Mouse (Mus musculus) hematopoietic stem cell, adult 5-6 weeks (primary cell): Measurements from ENCODE around the gene S100a14. TPM values are rescaled to one million over a fixed set of nuclear protein-coding genes. Genes with fewer than 3 reads are reported as not detected.

ENCODE experiments used
- ATAC-seq, 2 experiments: fragments of 125-278 bp in 1 of 2; replicated peaks in 1 of 2; 2 replicates each; pipeline ENCODE4 v1.8.0; 2016 to 2017; ENCODE audit warnings: inconsistent platforms in 2 of 2, mild to moderate bottlenecking in 2 of 2, moderate number of reproducible peaks in 2 of 2, low read depth in 1 of 2, moderate TSS enrichment in 1 of 2; ENCODE audit not compliant: low FRiP score in 2 of 2, poor library complexity in 2 of 2, severe bottlenecking in 2 of 2, insufficient read depth in 1 of 2, low TSS enrichment in 1 of 2
- total RNA-seq: library from RNA; stranded (forward); fragments of 172-1452, 232-1000 nt; gene quantifications from 2 replicates; pipeline ENCODE4 v1.2.3, GENCODE M21; 2017

The S100a14 gene
- not detected in 2 replicates for total RNA-seq

DNA sequence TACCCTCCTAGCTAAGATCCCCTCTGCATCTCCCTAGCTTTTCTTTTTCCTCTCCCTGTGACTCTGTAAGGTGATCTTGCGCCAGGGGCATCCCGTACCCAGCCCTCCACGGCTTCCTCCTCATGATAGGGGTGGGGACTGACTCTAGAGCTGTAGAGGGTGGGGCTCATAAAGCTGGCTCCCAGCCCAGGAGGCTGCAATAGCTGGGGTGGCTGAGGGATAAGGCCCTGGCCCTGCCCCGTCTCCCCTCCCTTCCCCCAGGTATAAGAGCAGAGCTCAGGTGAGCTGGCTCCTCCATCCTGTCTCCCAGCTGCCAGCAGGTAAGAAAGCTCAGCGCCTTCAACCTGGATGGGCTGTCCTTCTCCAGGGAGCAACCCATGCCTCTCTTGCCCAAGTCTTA lies at the start of gene S100a14:
S100a14 (plus strand) TSS at position 277 of the 400 bp plus-strand sequence.
- ATAC-seq, result 0 out of 4 replicates have a peak, but pooled peaks of 1 of the 2 experiments have one; percentile 17

DNA sequence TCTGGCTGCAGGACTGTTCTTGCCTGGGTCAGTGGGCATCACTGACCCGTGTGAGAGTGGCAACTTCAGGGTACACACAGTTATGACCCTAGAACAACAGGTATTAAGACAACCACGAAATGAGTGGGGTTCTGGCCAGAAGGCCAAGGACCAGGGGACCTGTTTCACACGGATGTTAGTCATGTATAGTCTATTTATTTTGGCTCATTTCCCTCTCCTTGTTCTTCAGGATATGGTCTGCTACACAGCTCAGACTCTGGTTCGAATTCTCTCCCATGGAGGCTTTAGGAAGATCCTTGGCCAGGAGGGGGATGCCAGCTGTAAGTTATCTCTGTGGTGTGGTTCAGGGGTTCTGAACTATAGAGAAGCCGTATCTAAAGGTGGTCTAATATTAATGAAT lies 39.7 kb upstream of the S100a14 start:
- no peak for ATAC-seq

DNA sequence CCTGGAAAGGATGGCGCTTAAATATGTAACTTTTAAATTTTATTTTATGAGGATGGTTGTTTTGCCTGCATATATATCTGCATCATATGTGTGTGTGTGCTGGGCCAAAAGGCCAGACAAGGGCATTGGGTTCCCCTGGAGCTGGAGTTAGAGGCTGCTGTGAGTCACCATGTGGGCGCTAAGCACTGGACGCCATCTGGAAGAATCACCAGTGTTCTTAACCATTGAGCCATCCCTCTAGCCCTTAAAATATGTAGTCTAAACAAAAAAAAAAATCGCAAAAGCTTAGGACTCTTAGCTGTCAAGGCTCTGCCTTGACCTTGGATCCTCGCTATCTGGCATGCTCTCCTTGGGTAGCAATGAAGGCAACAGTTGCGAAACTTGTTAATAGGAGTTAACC lies 38.1 kb upstream of the S100a14 start:
- no peak for ATAC-seq

- ATAC-seq, result peak; percentile 98 to 99
Observed at GRCm38 (mm10) chr3:90490696-90491256, 35.9 kb upstream of the S100a14 start, which contains the start of gene Snapin. Snapin (minus strand) TSS chr3:90491033.

GRCm38 (mm10) chr3:90491350-90491749 lies 35.3 kb upstream of the S100a14 start:
- no peak for ATAC-seq

DNA sequence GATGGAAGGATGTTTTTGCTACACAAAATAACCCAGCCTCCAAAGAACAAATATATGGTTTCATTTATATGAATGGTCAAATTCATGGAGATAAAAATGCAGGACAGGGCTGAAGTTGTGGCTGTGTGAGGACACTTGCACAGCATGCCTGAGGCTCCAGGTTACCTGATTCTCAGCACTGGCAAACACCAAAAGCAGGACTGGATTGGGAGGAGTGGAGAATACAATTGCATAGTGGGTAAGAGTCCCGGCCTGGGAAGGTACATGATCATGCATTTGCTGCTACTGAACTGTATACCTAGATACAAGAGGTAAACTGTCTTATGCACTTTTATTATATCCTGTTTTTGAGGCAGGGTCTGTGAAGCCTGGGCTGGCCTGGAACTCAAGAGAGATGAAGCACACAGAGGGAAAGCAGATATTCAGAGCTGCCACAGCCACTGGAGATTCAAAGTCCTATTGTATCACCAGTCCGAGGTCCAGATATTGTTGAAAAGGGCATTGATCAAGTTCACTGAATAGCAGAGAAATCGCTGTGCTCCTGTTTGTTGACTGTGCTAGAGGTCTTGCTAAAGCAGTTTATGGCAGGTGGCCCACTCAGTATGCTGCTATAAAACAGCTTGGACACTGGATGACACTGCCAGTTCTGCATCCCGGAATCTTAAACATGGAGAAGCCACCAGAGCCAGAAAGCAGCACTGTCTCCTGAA lies 32.7 kb upstream of the S100a14 start:
- ATAC-seq, result no peak

GRCm38 (mm10) chr3:90495850-90496525 lies 30.7 kb upstream of the S100a14 start:
- no peak for ATAC-seq

- no peak for ATAC-seq
Observed at GRCm38 (mm10) chr3:90497597-90497996, 29.1 kb upstream of the S100a14 start.

DNA sequence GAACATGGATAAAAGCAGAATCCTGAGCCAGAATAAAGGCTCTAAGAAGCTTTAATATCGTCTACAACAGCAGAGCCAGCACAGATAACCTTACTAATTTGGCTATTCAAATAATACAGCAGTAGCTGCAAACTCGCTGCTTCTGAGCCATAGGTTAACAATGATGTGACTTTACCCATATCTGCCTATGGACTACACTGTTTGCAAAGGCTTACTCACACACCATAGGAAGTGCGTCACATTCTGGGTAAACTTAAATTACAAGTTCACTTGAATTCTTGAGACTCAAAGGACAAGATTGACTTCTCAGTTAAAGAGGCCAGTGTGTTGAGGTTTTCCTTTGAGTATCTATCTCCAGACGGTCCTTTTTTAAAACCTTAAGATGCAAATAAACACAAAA lies 23.2 kb upstream of the S100a14 start:
- ATAC-seq, result no peak

DNA sequence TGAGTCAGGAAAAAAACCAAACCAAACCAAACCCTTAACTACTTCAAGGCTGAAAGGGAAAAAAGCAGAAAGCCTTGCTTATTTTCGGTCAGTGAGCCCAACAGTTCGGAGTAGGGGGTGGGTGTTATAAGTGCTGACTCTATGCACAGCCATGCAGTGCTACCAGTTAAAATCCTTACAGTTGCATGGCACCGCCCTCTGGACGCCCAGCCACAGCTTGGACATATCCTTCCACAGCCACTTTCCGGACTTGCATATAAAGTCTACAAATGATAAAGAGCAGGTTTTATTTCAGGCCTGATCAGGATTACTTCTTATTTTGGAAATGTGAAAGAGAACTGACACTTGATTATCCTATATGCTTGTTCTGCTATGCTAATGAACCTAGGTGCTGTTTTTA lies 21.4 kb upstream of the S100a14 start:
- no peak for ATAC-seq

GRCm38 (mm10) chr3:90506362-90506761 lies 20.3 kb upstream of the S100a14 start:
- ATAC-seq, result no peak

GRCm38 (mm10) chr3:90508287-90508949 lies 18.2 kb upstream of the S100a14 start:
- ATAC-seq, result no peak

- ATAC-seq, result peak; percentile 77 to 82
Observed at GRCm38 (mm10) chr3:90508950-90509746, 17.5 kb upstream of the S100a14 start, which contains the start of gene Chtop. Chtop (minus strand) TSS chr3:90509498.

GRCm38 (mm10) chr3:90509747-90510123 lies 16.9 kb upstream of the S100a14 start:
- peak in 1 of 2 experiments; percentile 7; a peak in 1 of 4 replicates for ATAC-seq

DNA sequence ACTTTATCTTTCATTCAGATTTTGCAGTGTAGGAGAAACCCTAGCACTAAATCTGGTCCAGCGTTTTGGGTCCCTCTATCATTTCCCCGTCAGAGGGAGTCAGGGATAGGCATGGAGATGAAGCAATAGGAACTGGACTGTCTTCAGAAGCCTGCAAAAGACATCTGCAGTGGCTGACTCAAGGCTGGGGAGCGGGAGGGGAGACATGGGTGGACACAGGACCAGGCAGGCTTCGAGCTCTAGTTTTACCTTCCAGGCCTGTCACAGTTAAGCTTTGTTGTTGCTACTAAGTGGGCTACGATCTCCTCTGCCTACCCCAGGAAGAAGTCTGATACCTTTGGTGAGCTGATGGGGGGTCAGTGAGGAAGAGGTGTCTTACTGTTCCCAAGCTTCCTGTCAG lies 14.4 kb upstream of the S100a14 start:
- no peak for ATAC-seq

DNA sequence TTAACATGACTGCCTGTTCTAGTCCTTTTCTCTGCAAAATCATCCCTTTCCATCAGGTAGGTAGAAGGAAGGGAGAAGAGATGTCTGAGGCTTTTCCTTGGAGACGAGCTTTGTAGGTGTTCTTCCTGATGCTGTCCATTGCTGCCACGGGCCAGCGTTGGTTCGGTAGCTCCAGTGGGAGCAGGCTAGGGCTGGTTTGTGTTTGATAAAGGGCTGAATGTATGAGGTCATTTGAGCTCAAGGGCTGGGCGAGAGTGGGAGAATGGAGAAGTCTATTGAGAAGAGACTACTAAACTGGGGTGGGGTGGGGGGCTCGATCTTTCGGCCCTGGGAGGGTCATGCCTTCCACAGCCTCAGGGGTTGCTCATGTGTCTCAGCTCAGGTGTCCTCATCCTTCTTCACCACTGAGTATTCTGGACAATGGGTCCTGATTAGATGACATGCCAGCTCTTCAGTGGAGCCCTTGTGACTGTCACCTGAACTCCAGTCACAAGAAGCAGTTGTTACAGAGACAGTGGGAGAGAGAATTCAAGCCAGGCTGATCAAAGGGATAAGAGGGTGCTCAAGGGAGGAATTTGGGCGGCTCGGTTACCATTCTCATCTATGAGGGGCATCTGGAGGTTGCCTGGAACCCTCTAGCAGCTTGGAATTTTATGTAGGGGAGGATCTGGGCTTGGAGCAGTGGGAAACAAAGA lies 13.6 kb upstream of the S100a14 start:
- no peak for ATAC-seq
